Mouse (Mus musculus) midbrain, embryonic 11.5 days (tissue): ENCODE data around the gene Il12rb1. TPM values are rescaled to one million over a fixed set of nuclear protein-coding genes. Genes with fewer than 3 reads are reported as not detected.
"Not testable (repeated sequence)": the region's sequence is repeated elsewhere in the genome, so short reads cannot be mapped to it uniquely, and the experiment has no call there.

Source experiments
- ATAC-seq: fragments of 200-750 bp; cut with Nextera tagmentation; 2 replicates; pipeline ENCODE4 v1.8.0; 2017; ENCODE audit warnings: moderate TSS enrichment, moderate library complexity; ENCODE audit not compliant: low FRiP score
- DNase-seq: peaks from one replicate; pipeline ENCODE4 v3.0.0; 2015; ENCODE audit warnings: low spot score; ENCODE audit errors: missing footprints
- H3K27ac ChIP-seq: fragments of 300-500 bp; sonication (generic); 2 replicates; pipeline ENCODE4 v1.5.1; 2014; ENCODE audit warnings: low read depth, low read length
- H3K27me3 ChIP-seq: fragments of 300-500 bp; sonication (generic); 2 replicates; pipeline ENCODE4 v1.6.1; 2014; ENCODE audit warnings: mild to moderate bottlenecking, low read length, moderate library complexity, mixed read lengths; ENCODE audit not compliant: control insufficient read depth, insufficient read depth
- H3K36me3 ChIP-seq: fragments of 300-500 bp; sonication (generic); 2 replicates; pipeline ENCODE4 v1.6.1; 2014; ENCODE audit warnings: mild to moderate bottlenecking, low read length, moderate library complexity, mixed read lengths; ENCODE audit not compliant: control insufficient read depth, insufficient read depth
- H3K4me1 ChIP-seq: fragments of 300-500 bp; sonication (generic); 2 replicates; pipeline ENCODE4 v1.6.1; 2014; ENCODE audit warnings: low read length; ENCODE audit not compliant: control insufficient read depth, insufficient read depth
- H3K4me2 ChIP-seq: fragments of 300-500 bp; sonication (generic); 2 replicates; pipeline ENCODE4 v1.6.1; 2014; ENCODE audit warnings: mild to moderate bottlenecking, moderate library complexity
- H3K4me3 ChIP-seq: fragments of 300-500 bp; sonication (generic); 2 replicates; pipeline ENCODE4 v1.5.1; 2014; ENCODE audit warnings: low read depth, low read length
- H3K9ac ChIP-seq: fragments of 300-500 bp; sonication (generic); 2 replicates; pipeline ENCODE4 v1.6.1; 2014; ENCODE audit warnings: low read length
- H3K9me3 ChIP-seq: fragments of 300-500 bp; sonication (generic); 2 replicates; pipeline ENCODE4 v1.6.1; 2016; ENCODE audit warnings: low read length; ENCODE audit not compliant: control insufficient read depth
- WGBS: fragments of 180-500 bp; shearing (Covaris S2); extraction: QIAGEN DNeasy Blood & Tissue Kit; methylation state at CpG from one replicate; pipeline ENCODE4 v1.1.7; 2014; 5-methylcytosine and 5-hydroxymethylcytosine counted together
- polyA plus RNA-seq: library from polyadenylated mRNA; unstranded; fragments of >200 nt; fragmentation: Nextera tagmentation; extraction: Ambion mirVana; gene quantifications from 2 replicates; pipeline ENCODE4 v1.2.1, GENCODE M21; 2014

The Il12rb1 gene
- polyA plus RNA-seq, 1 experiment from 2014 or later, result 0.38 TPM

GRCm38 (mm10) chr8:70810962-70811680, 2.9 kb downstream of the Il12rb1 start:
- H3K9ac ChIP-seq, result no peak overlapping the region
- no peak overlapping the region for H3K27ac ChIP-seq
- no peaks in the 10 kb centered on the region for H3K36me3 ChIP-seq
- H3K27me3 ChIP-seq, result 0 out of 2 replicates have a peak, but pooled peaks cover 2% of the 10 kb centered on the region
- DNase-seq (no peak), ATAC-seq (no peak)
- no peaks in the 10 kb centered on the region for H3K9me3 ChIP-seq
- H3K4me3 ChIP-seq, result no peak overlapping the region
- H3K4me1 ChIP-seq, result no peaks in the 10 kb centered on the region
- 73% methylated on average over 20 of the region's 20 CpGs for WGBS
- no peak overlapping the region for H3K4me2 ChIP-seq

GRCm38 (mm10) chr8:70812055-70812454, 3.8 kb downstream of the Il12rb1 start:
- Histone ChIP-seq H3K27me3 (peaks cover 9% of the 10 kb centered on the region; the same call in 1 of the 2 replicates), H3K36me3 (no peaks in the 10 kb centered on the region), H3K9me3 (no peaks in the 10 kb centered on the region), H3K4me3 (no peak overlapping the region), H3K4me1 (no peaks in the 10 kb centered on the region), H3K4me2 (no peak overlapping the region), H3K27ac (no peak overlapping the region), H3K9ac (no peak overlapping the region)
- 31% methylated on average over 4 of the region's 4 CpGs for WGBS
- ATAC-seq (no peak), DNase-seq (no peak)

GRCm38 (mm10) chr8:70812885-70813284, 4.6 kb downstream of the Il12rb1 start:
- 64% methylated on average over 4 of the region's 4 CpGs for WGBS
- no peak overlapping the region for H3K9ac ChIP-seq
- peaks cover 12% of the 10 kb centered on the region; the same call in 1 of the 2 replicates for H3K27me3 ChIP-seq
- H3K4me2 ChIP-seq, result no peak overlapping the region
- H3K9me3 ChIP-seq, result no peaks in the 10 kb centered on the region
- no peaks in the 10 kb centered on the region for H3K4me1 ChIP-seq
- DNase-seq (no peak), ATAC-seq (no peak)
- no peak overlapping the region for H3K4me3 ChIP-seq
- no peaks in the 10 kb centered on the region for H3K36me3 ChIP-seq
- H3K27ac ChIP-seq, result no peak overlapping the region

- no peaks in the 10 kb centered on the region; the same call in 1 of the 2 replicates for H3K9me3 ChIP-seq
- H3K4me3 ChIP-seq, result no peak overlapping the region
- 0 out of 2 replicates have a peak overlapping the region, but pooled peaks have one; percentile 4 for H3K4me2 ChIP-seq
- peaks cover 28% of the 10 kb centered on the region for H3K27me3 ChIP-seq
- H3K36me3 ChIP-seq, result no peaks in the 10 kb centered on the region
- 8% methylated on average over 30 of the region's 30 CpGs for WGBS
- no peak overlapping the region for H3K9ac ChIP-seq
- 0 out of 2 replicates have a peak, but pooled peaks cover 2% of the 10 kb centered on the region for H3K4me1 ChIP-seq
- ATAC-seq, result 0 out of 2 replicates have a peak, but pooled peaks have one; percentile 17
- no peak for DNase-seq
- no peak overlapping the region for H3K27ac ChIP-seq
These were observed 8.4 kb downstream of the Il12rb1 start for GRCm38 (mm10) chr8:70816679-70817078.

- ATAC-seq (peak; percentile 70), DNase-seq (no peak)
- no peak overlapping the region for H3K4me3 ChIP-seq
- no peaks in the 10 kb centered on the region; the same call in 1 of the 2 replicates for H3K9me3 ChIP-seq
- no peak overlapping the region for H3K4me2 ChIP-seq
- H3K4me1 ChIP-seq, result 0 out of 2 replicates have a peak, but pooled peaks cover 2% of the 10 kb centered on the region
- H3K9ac ChIP-seq, result no peak overlapping the region
- WGBS, result 2% methylated on average over 31 of the region's 31 CpGs
- H3K27me3 ChIP-seq, result peaks cover 26% of the 10 kb centered on the region
- no peak overlapping the region for H3K27ac ChIP-seq
- H3K36me3 ChIP-seq, result no peaks in the 10 kb centered on the region
These were observed 12.1 kb downstream of the Il12rb1 start for GRCm38 (mm10) chr8:70820101-70820935.

DNA sequence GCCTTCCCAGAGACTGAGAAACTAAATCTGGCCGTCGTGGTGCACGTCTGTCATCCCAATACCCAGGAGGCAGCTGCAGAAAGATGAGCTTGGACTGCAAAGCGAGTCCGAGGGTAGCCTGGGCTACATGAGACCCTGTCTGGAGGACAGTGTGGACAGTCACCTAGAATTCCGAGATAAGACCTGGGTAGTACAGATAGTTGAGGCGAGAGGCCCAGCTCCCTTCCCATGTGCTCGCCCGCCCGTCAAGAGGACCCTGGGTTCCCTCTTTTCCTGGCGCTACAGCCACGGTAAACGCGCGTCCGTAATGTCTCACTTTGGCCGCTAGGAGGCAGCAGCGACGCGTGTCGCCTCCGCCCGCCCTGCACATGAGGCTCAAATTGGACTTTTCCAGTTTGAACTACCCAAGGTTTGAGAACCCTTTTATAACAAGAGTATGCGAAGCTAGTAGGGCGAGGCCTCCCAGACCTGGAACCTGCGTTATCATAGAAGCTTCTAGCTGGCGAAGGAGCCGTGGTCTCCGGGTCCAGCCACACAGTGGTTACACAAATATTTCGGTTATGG, 13.2 kb downstream of the Il12rb1 start:
- H3K27me3 ChIP-seq, result peaks cover 25% of the 10 kb centered on the region

GRCm38 (mm10) chr8:70821992-70822391, 13.7 kb downstream of the Il12rb1 start:
- H3K9ac ChIP-seq, result no peak overlapping the region
- DNase-seq (no peak), ATAC-seq (no peak)

More for the DNA sequence above, 13.2 kb downstream of the Il12rb1 start:
- H3K4me2 ChIP-seq, result no peak overlapping the region
- no peak overlapping the region for H3K9ac ChIP-seq
- no peaks in the 10 kb centered on the region for H3K36me3 ChIP-seq
- peak; percentile 98 for DNase-seq
- H3K27ac ChIP-seq, result no peak overlapping the region
- no peak overlapping the region for H3K4me3 ChIP-seq
- 19% methylated on average over 30 of the region's 30 CpGs for WGBS
- H3K4me1 ChIP-seq, result 0 out of 2 replicates have a peak, but pooled peaks cover 2% of the 10 kb centered on the region
- ATAC-seq, result peak; percentile 36; the same call in 1 of the 2 replicates
- no peaks in the 10 kb centered on the region; the same call in 1 of the 2 replicates for H3K9me3 ChIP-seq

DNA sequence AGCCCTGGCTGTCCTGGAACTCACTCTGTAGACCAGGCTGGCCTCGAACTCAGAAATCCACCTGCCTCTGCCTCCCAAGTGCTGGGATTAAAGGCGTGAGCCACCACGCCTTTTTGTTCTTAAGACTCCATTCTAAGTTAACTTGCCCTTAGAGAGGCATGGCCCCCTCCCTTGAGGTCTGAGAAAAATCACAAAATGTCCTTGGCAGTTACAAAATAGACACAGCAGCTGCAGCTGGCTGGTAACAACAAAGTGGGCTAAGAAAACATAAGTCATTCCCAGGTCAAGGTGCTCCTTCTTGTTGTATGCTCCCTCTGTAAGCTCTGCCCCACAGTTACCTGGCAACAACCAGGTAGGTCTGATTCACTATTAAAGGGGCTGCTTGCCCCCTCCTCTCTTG, 14.3 kb downstream of the Il12rb1 start:
- 83% methylated on average over 3 of the region's 3 CpGs for WGBS
- H3K27me3 ChIP-seq, result peaks cover 16% of the 10 kb centered on the region

More at GRCm38 (mm10) chr8:70821992-70822391, 13.7 kb downstream of the Il12rb1 start:
- Histone ChIP-seq H3K4me2 (no peak overlapping the region), H3K4me3 (no peak overlapping the region), H3K36me3 (no peaks in the 10 kb centered on the region), H3K27ac (no peak overlapping the region), H3K27me3 (peaks cover 20% of the 10 kb centered on the region), H3K4me1 (0 out of 2 replicates have a peak, but pooled peaks cover 2% of the 10 kb centered on the region), H3K9me3 (no peaks in the 10 kb centered on the region; the same call in 1 of the 2 replicates)
- WGBS, result 52% methylated on average over 11 of the region's 11 CpGs

More for the DNA sequence above, 14.3 kb downstream of the Il12rb1 start:
- not testable (repeated sequence) for H3K36me3 ChIP-seq, H3K27ac ChIP-seq, H3K4me3 ChIP-seq, H3K4me1 ChIP-seq, H3K9me3 ChIP-seq, DNase-seq, H3K9ac ChIP-seq, H3K4me2 ChIP-seq, ATAC-seq
